Mouse (Mus musculus) T-helper 17 cell (primary cell): ENCODE measurements around the gene Psmd11.
"Not testable (repeated sequence)": the region's sequence is repeated elsewhere in the genome, so short reads cannot be mapped to it uniquely, and the experiment has no call there.

ENCODE experiments used
- in situ Hi-C, 2 experiments: fragments of 300-600 bp; cut with MboI, MseI; formaldehyde crosslinking; loops; 1 replicate in 1 of 2; 2 replicates in 1 of 2; pipeline ENCODE4 v1.15.1; 2025; ENCODE audit warnings: high pct_unique_total_duplicates in 2 of 2

The Psmd11 gene

DNA sequence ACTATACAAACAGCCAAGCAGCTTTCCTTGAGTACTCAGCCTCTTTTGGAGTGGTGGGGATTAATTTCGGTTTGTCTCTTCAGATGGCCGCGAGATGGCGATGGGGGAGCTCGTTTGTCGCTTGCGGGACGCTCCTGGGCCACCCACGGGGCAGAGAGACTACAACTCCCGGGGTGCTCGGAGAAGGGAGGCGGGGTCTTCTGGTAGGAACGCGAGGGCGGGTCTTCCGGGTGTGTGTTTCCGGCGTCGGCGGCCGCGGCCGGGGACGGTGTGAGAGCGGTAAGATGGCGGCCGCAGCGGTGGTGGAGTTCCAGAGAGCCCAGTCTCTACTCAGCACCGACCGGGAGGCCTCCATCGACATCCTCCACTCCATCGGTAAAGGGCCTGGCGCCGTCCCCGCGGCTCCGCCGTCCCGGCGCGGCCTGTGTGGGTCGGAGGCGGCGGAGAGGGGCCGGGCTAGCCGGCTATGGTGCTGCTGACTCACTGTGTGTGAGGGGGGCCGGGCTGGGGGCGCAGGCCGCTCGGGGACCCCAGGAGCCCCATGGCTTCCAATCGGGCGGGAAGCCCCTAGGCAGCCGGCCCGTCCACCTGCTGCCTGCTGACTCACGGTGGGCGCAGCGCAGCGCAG lies at the start of gene Psmd11:
Gene Psmd11 (plus strand): TSS at position 235 of the 628 bp plus-strand sequence.
- in situ Hi-C loops: no loop called here

DNA sequence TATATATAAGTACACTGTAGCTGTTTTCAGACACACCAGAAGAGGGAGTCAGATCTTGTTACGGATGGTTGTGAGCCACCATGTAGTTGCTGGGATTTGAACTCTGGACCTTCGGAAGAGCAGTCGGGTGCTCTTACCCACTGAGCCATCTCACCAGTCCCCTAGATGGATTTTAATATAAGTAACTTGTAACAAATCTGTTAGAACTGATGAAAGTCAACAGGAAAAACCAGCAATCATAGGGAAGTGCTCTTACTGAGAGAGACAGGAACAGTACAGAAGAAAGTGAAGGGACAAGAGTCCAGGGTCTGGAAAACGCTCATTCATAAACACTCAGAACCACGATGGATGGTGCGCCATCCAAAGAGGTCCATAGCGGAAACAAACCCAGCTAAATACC lies 49.2 kb upstream of the Psmd11 start:
- in situ Hi-C loops: not testable (repeated sequence)

- in situ Hi-C loops: no loop called here
These were observed 45.8 kb upstream of the Psmd11 start for GRCm38 (mm10) chr11:80382626-80383018.

DNA sequence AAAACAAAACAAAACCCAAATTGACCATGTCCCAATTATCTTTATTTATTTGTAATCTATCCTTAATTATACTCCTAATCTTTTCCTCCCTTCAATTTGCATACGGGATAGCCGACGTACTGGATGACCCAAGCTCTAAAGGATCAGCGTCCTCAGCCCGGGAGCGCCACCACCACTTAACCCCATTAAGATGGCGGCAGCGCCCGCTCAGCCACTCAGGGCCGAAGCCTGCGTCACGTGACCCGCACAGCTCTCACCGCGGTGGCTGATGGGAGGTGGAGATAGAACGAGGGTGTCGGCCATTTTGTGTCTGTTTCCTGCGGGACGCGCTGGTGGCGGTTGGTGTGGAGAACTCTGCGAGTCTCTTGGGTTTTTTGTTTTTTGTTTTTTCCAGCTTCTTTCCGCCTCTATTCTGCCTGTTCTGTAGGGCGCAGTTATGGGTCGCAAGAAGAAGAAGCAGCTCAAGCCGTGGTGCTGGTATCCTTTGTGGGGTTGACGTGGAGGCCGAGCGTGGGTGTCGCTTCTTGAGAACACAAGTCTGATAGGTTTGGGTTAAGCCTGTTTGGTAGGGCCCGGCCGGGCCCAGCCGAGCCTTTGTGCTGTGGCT lies 45.3 kb upstream of the Psmd11 start, which contains the start of gene Zfp207:
Gene Zfp207 (plus strand): TSS at position 261 of the 607 bp plus-strand sequence.
- in situ Hi-C loops: no loop called here

DNA sequence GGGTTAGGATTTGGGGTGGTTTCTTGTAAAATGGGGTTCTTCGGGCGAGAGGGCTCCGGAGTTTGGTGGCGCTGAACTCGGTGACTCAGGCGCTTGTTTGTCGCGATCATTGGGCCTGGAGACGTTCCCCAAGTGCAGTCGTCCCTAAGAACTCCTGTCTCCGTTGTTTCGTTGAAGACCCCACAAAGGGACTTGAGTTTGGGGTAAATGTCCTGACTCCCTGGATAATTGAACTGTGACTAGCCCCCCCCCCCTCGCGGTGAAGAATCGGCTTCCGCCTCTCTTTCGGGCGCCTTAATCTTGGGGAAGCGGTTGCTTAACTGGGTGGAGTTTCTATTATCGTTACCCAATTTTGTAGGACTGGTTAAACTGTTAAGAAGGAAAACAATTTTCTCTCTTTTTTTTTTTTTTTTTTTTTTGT lies 44.8 kb upstream of the Psmd11 start:
- in situ Hi-C loops: no loop called here

GRCm38 (mm10) chr11:80384461-80384860 lies 44.0 kb upstream of the Psmd11 start:
- in situ Hi-C loops: no loop called here

DNA sequence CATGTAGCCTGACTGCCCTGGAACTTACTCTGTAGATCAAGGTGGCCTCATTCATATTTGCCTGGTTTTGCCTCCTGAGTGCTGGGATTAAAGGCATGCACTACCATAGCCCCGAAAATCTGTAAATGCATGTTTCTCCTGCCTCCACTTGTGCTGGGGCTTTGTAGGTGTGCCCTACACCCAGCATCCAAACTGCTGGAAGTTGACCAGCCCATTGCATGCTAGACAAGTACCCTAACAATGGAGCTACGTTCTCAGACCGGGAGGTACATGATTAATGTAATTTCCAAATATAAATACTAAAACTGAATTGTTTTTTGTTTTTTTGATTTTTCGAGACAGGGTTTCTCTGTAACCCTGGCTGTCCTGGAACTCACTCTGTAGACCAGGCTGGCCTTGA lies 43.4 kb upstream of the Psmd11 start:
- in situ Hi-C loops: no loop called here

- in situ Hi-C loops: no loop called here
These were observed 41.6 kb upstream of the Psmd11 start for GRCm38 (mm10) chr11:80386790-80387189.

DNA sequence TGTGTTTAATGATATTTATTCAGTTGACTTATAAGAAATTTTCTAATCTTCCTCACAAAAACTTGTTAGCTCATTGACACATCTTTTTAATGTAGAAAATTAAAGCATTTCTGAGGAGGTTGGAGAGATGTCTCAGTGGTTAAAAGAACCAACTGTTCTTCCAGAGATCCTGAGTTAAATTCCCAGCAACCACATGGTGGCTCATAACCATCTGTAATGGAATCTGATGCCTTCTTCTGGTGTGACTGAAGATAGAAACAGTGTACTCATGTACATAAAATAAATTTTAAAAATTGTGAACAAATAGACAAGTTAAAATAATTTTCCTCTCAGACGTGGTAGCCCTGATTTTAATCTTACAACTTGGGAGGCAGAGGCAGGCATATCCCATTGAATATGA lies 38.5 kb upstream of the Psmd11 start:
- in situ Hi-C loops: loop anchor here (5.0 to 10.0 kb wide), 3 partner anchors 75 to 373 kb away; no protein-coding TSS in a partner anchor

GRCm38 (mm10) chr11:80391407-80392120 lies 36.9 kb upstream of the Psmd11 start:
- in situ Hi-C loops: loop anchor here (5.0 to 10.0 kb wide), 3 partner anchors 73 to 374 kb away; no protein-coding TSS in a partner anchor

- in situ Hi-C loops: loop anchor here in 1 of 2 experiments (10.0 kb wide), 2 partner anchors 69 to 371 kb away; no protein-coding TSS in a partner anchor
These were observed 32.5 kb upstream of the Psmd11 start for GRCm38 (mm10) chr11:80395930-80396329.

- in situ Hi-C loops: loop anchor here in 1 of 2 experiments (10.0 kb wide), 2 partner anchors 68 to 372 kb away; no protein-coding TSS in a partner anchor
These were observed 31.8 kb upstream of the Psmd11 start for GRCm38 (mm10) chr11:80396617-80397016.

- in situ Hi-C loops: loop anchor here in 1 of 2 experiments (25.0 kb wide), 1 partner anchor 1271 kb away; the partner anchor contains the start of gene Ksr1
These were observed 20.5 kb upstream of the Psmd11 start for GRCm38 (mm10) chr11:80407878-80408277.

DNA sequence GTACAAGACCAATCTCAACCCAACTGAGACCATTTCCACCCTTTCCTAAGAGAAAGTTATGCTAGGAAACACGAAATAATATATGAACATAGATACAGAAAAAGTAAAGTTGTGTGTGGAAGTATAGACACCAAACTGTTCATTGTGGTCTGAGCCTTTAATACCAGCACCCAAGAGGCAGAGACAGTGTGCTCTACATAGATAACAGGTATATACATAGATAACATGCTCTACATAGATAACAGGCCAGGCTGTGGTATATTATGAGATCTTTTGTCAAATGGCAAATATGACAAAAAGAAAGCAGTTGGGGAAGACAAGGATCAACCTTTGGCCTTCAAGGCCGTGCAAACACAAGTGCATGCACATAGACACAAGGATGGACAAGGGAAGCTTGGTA lies 18.0 kb upstream of the Psmd11 start:
- in situ Hi-C loops: loop anchor here (10.0 to 25.0 kb wide), 2 partner anchors 1273 to 1514 kb away; partner anchors contain the start of gene Ksr1 (in 1 of the 2)

GRCm38 (mm10) chr11:80417085-80417484 lies 11.3 kb upstream of the Psmd11 start:
- in situ Hi-C loops: loop anchor here (10.0 to 25.0 kb wide), 2 partner anchors 1280 to 1508 kb away; partner anchors contain the start of gene Ksr1 (in 1 of the 2)

DNA sequence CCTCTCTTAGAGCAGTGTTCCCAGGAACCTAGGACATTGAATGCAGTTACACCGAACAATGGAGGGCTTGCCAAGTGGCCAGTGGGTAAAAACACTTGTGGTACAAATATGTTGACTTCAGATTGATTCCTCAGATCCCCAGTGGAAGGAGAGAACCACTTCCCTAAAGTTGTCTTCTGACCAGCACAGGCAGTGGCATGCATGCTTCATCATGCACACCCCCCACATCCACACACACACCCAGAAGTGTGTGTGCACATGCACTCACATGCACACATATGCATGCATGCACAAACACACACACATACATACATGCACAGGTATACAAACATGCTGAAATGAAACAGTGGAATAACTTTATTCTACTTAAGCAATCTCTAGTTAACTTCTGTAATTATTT lies 8.7 kb upstream of the Psmd11 start:
- in situ Hi-C loops: loop anchor here (10.0 to 25.0 kb wide), 2 partner anchors 1282 to 1505 kb away; partner anchors contain the start of gene Ksr1 (in 1 of the 2)

DNA sequence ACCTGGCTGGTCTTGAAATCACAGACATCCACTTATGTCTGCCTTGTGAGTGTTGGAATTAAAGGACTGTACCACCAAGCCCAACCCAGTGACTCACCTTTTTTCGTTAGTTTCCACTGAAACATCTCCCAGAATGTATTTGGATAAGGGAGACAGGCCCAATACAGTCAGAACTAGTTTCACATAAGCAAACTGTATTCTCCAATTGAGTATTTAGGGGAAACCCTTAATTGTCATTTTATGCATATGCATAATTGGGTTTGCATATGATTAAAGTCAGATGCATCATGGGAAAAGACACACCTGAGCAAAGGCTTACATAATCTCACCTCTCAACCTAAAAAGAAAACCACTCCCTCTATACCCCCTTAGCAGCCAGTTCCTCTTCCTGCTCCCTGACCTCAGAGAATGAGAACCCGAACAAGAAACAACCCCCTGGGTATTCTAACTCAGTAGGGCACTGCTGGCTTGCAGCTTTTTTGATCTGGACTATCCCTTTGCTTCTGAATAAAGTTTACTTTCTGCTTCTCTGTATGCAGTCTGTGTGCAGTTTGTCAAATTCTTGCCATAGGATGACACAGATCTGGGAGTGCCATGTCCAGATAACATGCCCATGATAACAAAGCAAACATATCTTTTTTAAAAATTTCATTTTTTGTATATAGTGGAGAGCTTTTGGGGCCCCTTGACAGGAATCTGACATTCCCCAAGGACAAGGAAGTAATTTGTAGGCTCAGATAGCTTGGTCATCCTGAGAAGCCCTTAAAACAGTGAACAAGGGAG lies 8.0 kb upstream of the Psmd11 start:
- in situ Hi-C loops: loop anchor here in 1 of 2 experiments (25.0 kb wide), 1 partner anchor 1283 kb away; the partner anchor contains the start of gene Ksr1

- in situ Hi-C loops: loop anchor here in 1 of 2 experiments (25.0 kb wide), 1 partner anchor 1284 kb away; the partner anchor contains the start of gene Ksr1
These were observed 6.9 kb upstream of the Psmd11 start for GRCm38 (mm10) chr11:80421421-80422047.

- in situ Hi-C loops: loop anchor here in 1 of 2 experiments (25.0 kb wide), 1 partner anchor 1287 kb away; the partner anchor contains the start of gene Ksr1
These were observed 3.7 kb upstream of the Psmd11 start for GRCm38 (mm10) chr11:80424691-80425090.

DNA sequence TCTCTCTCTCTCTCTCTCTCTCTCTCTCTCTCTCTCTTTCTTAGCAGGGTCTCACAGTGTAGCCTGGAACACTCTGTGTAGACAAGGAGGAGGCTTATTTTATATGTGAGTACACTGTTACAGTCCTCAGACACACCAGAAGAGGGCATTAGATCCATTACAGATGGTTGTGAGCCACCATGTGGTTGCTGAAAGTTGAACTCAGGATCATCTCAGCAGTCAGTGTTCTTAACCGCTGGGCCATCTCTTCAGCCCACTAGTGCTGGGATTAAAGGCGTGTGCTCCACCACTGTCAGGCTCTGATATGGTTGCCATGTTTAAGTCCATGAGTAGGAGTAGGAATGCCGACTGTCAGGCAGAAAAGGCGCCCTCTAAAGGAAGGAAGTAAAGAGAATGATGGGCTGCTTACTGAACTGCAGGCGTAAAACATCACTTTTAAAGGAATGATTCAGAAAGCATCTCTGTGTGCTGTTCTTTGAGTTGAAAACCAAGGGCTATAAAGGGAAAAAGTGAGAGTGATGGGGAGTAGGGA lies 3.1 kb upstream of the Psmd11 start:
- in situ Hi-C loops: no loop called here
